Mouse (Mus musculus): Measurements from ENCODE around the gene Tmem156. TPM values are rescaled to one million over a fixed set of nuclear protein-coding genes. Genes with fewer than 3 reads are reported as not detected.

Tmem156 gene
- total and polyA plus RNA-seq, 3 experiments = 2.6 to 4.1 TPM; not detected in 1

- Histone ChIP-seq H3K4me1 (ENCODE audit: control insufficient read depth in 1 of 2, insufficient read depth in 2 of 2, low read length in 2 of 2) (no peaks in the 10 kb centered on the region), H3K36me3 (ENCODE audit: control insufficient read depth in 1 of 2, insufficient read depth in 2 of 2, low read length in 2 of 2) (no peaks in the 10 kb centered on the region), H3K27ac (ENCODE audit: control insufficient read depth, low read depth, low read length) (no peak overlapping the region), H3K27me3 (ENCODE audit: control insufficient read depth in 1 of 2, insufficient read depth in 2 of 2, low read length in 2 of 2) (peaks cover 0 to 3% of the 10 kb centered on the region in 2 experiments), H3K79me2 (ENCODE audit: control insufficient read depth, insufficient read depth, low read length, poor library complexity) (no peaks in the 10 kb centered on the region), H3K9ac (ENCODE audit: control insufficient read depth, low read depth, low read length, poor library complexity, severe bottlenecking) (no peak overlapping the region), H3K4me3 (ENCODE audit: control insufficient read depth in 1 of 2, insufficient read depth in 1 of 2, low read depth in 2 of 2, low read length in 2 of 2) (no peak overlapping the region), H3K9me3 (replicated peaks; ENCODE audit: insufficient read depth, low read length) (no peaks in the 10 kb centered on the region)
- TF ChIP-seq POLR2A (IDR thresholded peaks at IDR 0.05; ENCODE audit: control insufficient read depth in 1 of 2, insufficient read depth in 1 of 2, low read depth in 1 of 2, low read length in 2 of 2, poor library complexity in 1 of 2) (no peak), SIN3A (IDR thresholded peaks at IDR 0.05; ENCODE audit: low read length) (no peak), POLR2AphosphoS2 (IDR thresholded peaks at IDR 0.05; ENCODE audit: low read length) (no peak), USF1 (IDR thresholded peaks at IDR 0.05; ENCODE audit: low read depth, low read length) (no peak), RCOR1 (IDR thresholded peaks at IDR 0.05; ENCODE audit: low read depth, low read length) (no peak), KAT2A (conservative IDR thresholded peaks at IDR 0.05; ENCODE audit: low read depth, low read length) (no peak)
- DNase-seq (ENCODE audit: low read depth, low spot score) = no peak
These were observed 46.1 kb downstream of the Tmem156 start for GRCm38 (mm10) chr5:65045642-65046370.

GRCm38 (mm10) chr5:65043407-65043895 lies 48.5 kb downstream of the Tmem156 start:
- no peak overlapping the region for H3K4me3 ChIP-seq (ENCODE audit: control insufficient read depth in 1 of 2, insufficient read depth in 1 of 2, low read depth in 2 of 2, low read length in 2 of 2)
- H3K79me2 ChIP-seq (ENCODE audit: control insufficient read depth, insufficient read depth, low read length, poor library complexity) = no peaks in the 10 kb centered on the region
- DNase-seq (ENCODE audit: low read depth, low spot score) = no peak
- no peaks in the 10 kb centered on the region for H3K36me3 ChIP-seq (ENCODE audit: control insufficient read depth in 1 of 2, insufficient read depth in 2 of 2, low read length in 2 of 2)
- no peaks in the 10 kb centered on the region for H3K9me3 ChIP-seq (replicated peaks; ENCODE audit: insufficient read depth, low read length)
- peaks cover 0 to 3% of the 10 kb centered on the region in 2 experiments for H3K27me3 ChIP-seq (ENCODE audit: control insufficient read depth in 1 of 2, insufficient read depth in 2 of 2, low read length in 2 of 2)
- no peak overlapping the region for H3K9ac ChIP-seq (ENCODE audit: control insufficient read depth, low read depth, low read length, poor library complexity, severe bottlenecking)
- no peak overlapping the region for H3K27ac ChIP-seq (ENCODE audit: control insufficient read depth, low read depth, low read length)
- no peak for TF ChIP-seq ETS1 (IDR thresholded peaks at IDR 0.05; ENCODE audit: low read depth, low read length)
- TF ChIP-seq ELF1 (IDR thresholded peaks at IDR 0.05; ENCODE audit: low read depth, low read length) = no peak
- TF ChIP-seq CTCF (IDR thresholded peaks at IDR 0.05 in 2 of 3, conservative IDR thresholded peaks at IDR 0.05 in 1 of 3; ENCODE audit: control insufficient read depth in 1 of 3, insufficient read depth in 1 of 3, low read depth in 2 of 3, low read length in 3 of 3, poor library complexity in 1 of 3, severe bottlenecking in 1 of 3) = no peak
- TF ChIP-seq CHD2 (IDR thresholded peaks at IDR 0.05; ENCODE audit: low read length) = no peak
- TF ChIP-seq MXI1 (IDR thresholded peaks at IDR 0.05; ENCODE audit: low read depth, low read length) = no peak
- no peak for TF ChIP-seq TCF12 (IDR thresholded peaks at IDR 0.05; ENCODE audit: low read depth, low read length)
- no peak for TF ChIP-seq GATA1 (IDR thresholded peaks at IDR 0.05; ENCODE audit: low read depth, low read length)
- TF ChIP-seq ZC3H11A (IDR thresholded peaks at IDR 0.05; ENCODE audit: low read depth, low read length) = no peak
- TF ChIP-seq ZMIZ1 (IDR thresholded peaks at IDR 0.05; ENCODE audit: low read depth, low read length) = no peak
- H3K4me1 ChIP-seq (ENCODE audit: control insufficient read depth in 1 of 2, insufficient read depth in 2 of 2, low read length in 2 of 2) = no peaks in the 10 kb centered on the region

GRCm38 (mm10) chr5:65040463-65040862 lies 51.5 kb downstream of the Tmem156 start:
- Histone ChIP-seq H3K27ac (ENCODE audit: control insufficient read depth, low read depth, low read length) (no peak overlapping the region), H3K4me3 (ENCODE audit: control insufficient read depth in 1 of 2, insufficient read depth in 1 of 2, low read depth in 2 of 2, low read length in 2 of 2) (no peak overlapping the region), H3K27me3 (ENCODE audit: control insufficient read depth in 1 of 2, insufficient read depth in 2 of 2, low read length in 2 of 2) (no peaks in the 10 kb centered on the region), H3K4me1 (ENCODE audit: control insufficient read depth in 1 of 2, insufficient read depth in 2 of 2, low read length in 2 of 2) (no peaks in the 10 kb centered on the region), H3K36me3 (ENCODE audit: control insufficient read depth in 1 of 2, insufficient read depth in 2 of 2, low read length in 2 of 2) (no peaks in the 10 kb centered on the region), H3K9me3 (replicated peaks; ENCODE audit: insufficient read depth, low read length) (no peaks in the 10 kb centered on the region), H3K79me2 (ENCODE audit: control insufficient read depth, insufficient read depth, low read length, poor library complexity) (no peaks in the 10 kb centered on the region), H3K9ac (ENCODE audit: control insufficient read depth, low read depth, low read length, poor library complexity, severe bottlenecking) (no peak overlapping the region)
- DNase-seq (ENCODE audit: low read depth, low spot score) = peak; percentile 12
- TF ChIP-seq HCFC1 (IDR thresholded peaks at IDR 0.05; ENCODE audit: low read depth, low read length) (no peak), ELF1 (IDR thresholded peaks at IDR 0.05; ENCODE audit: low read depth, low read length) (no peak), RAD21 (IDR thresholded peaks at IDR 0.05; ENCODE audit: low read depth, low read length) (peak; percentile 20), ZC3H11A (IDR thresholded peaks at IDR 0.05; ENCODE audit: low read depth, low read length) (no peak), SMC3 (IDR thresholded peaks at IDR 0.05; ENCODE audit: low read depth, low read length) (no peak; the same call in 1 of the 2 replicates), ETS1 (IDR thresholded peaks at IDR 0.05; ENCODE audit: low read depth, low read length) (no peak), ZKSCAN1 (IDR thresholded peaks at IDR 0.05; ENCODE audit: low read depth, low read length) (no peak), CTCF (IDR thresholded peaks at IDR 0.05 in 2 of 3, conservative IDR thresholded peaks at IDR 0.05 in 1 of 3; ENCODE audit: control insufficient read depth in 1 of 3, insufficient read depth in 1 of 3, low read depth in 2 of 3, low read length in 3 of 3, poor library complexity in 1 of 3, severe bottlenecking in 1 of 3) (peak; percentile 35 to 49 (median 35)), CHD1 (IDR thresholded peaks at IDR 0.05; ENCODE audit: low read depth, low read length) (no peak), MAX (IDR thresholded peaks at IDR 0.05; ENCODE audit: low read length) (no peak), EP300 (IDR thresholded peaks at IDR 0.05; ENCODE audit: low read depth in 1 of 2, low read length in 2 of 2) (no peak)

Measured in MEL (cell line).